Comparison of ENCODE assay signal across 26 mouse cellular contexts in genomic region chr2:168557035-168557434, GRCm38 (mm10). TPM values are rescaled to one million over a fixed set of nuclear protein-coding genes. Genes with fewer than 3 reads are reported as not detected.
A peak's percentile ranks its signal among the peaks of the same experiment; 100 is the strongest.
DNase-seq lines count a peak whose midpoint lies in the region; ATAC-seq lines count a peak whose summit lies in the region.
"Had no signal": no experiment of that assay in that cellular context is flagged by ENCODE, and none has a peak within 500 bp of the region (broad histone marks: within the 10 kb centered on the region; RNA-seq: fewer than 3 reads in every experiment).

No protein-coding gene starts in this region.

- 60% methylated on average over 8 of the region's 8 CpGs for WGBS in heart, embryonic 16.5 days

- H3K27ac ChIP-seq in heart, embryonic 16.5 days (ENCODE audit: low read length): no peak overlapping the region
- H3K27ac ChIP-seq: forebrain, embryonic 12.5 days; forebrain, embryonic 15.5 days; intestine, embryonic 15.5 days had no signal

- H3K9me3 ChIP-seq in heart, embryonic 16.5 days (replicated peaks; ENCODE audit: control insufficient read depth, low read length): no peaks in the 10 kb centered on the region
- H3K9me3 ChIP-seq: embryonic facial prominence, embryonic 12.5 days; embryonic facial prominence, embryonic 15.5 days; forebrain, embryonic 12.5 days; forebrain, embryonic 15.5 days; hindbrain, embryonic 10.5 days; hindbrain, embryonic 13.5 days; intestine, embryonic 15.5 days; kidney, embryonic 15.5 days had no signal

- peaks cover 47% of the 10 kb centered on the region for H3K4me1 ChIP-seq in heart, embryonic 16.5 days (ENCODE audit: control insufficient read depth, insufficient read depth, low read length)

- 0 out of 2 replicates have a peak overlapping the region, but pooled peaks have one; percentile 33 for H3K4me2 ChIP-seq in heart, embryonic 16.5 days (ENCODE audit: low read depth, low read length)
- H3K4me2 ChIP-seq: embryonic facial prominence, embryonic 12.5 days; embryonic facial prominence, embryonic 15.5 days; forebrain, embryonic 12.5 days; forebrain, embryonic 15.5 days; heart, embryonic 11.5 days; hindbrain, embryonic 13.5 days; kidney, embryonic 15.5 days had no signal

- no peaks in the 10 kb centered on the region for H3K27me3 ChIP-seq in heart, embryonic 16.5 days (ENCODE audit: control insufficient read depth, insufficient read depth, low read length)
- H3K27me3 ChIP-seq: forebrain, embryonic 15.5 days; intestine, embryonic 15.5 days; Patski had no signal

- H3K4me3 ChIP-seq in heart, embryonic 16.5 days (ENCODE audit: low read length): no peak overlapping the region
- H3K4me3 ChIP-seq: embryonic facial prominence, embryonic 12.5 days; embryonic facial prominence, embryonic 15.5 days; forebrain, embryonic 12.5 days; forebrain, embryonic 15.5 days; hindbrain, embryonic 10.5 days; hindbrain, embryonic 13.5 days; intestine, embryonic 15.5 days; kidney, embryonic 15.5 days had no signal

- ATAC-seq in heart, embryonic 16.5 days (replicated peaks; ENCODE audit: extremely low read depth, insufficient read depth, low FRiP score): no peak
- peak; percentile 58 for ATAC-seq in CD4-positive, CD25-positive, alpha-beta regulatory T cell, adult 4 months
- no peak for ATAC-seq in erythroid progenitor cell, adult 5-6 weeks (replicated peaks; ENCODE audit: low FRiP score, poor library complexity, severe bottlenecking)
- ATAC-seq: forebrain, embryonic 15.5 days; hindbrain, embryonic 16.5 days; Patski had no signal

- DNase-seq in heart, postnatal 10 days: no peak
- peak; percentile 73 for DNase-seq in induced T-regulatory cell, adult 2 months (ENCODE audit: low read depth)
- DNase-seq in MN1 (ENCODE audit: low spot score): no peak
- no peak for DNase-seq in cerebellum, postnatal 10 days
- DNase-seq: adrenal gland, adult 8-10 months; adrenal gland, postnatal 25 days; cerebellum, adult 18-20 months; cerebellum, adult 9-10 months; cerebellum, postnatal 25 days; gastrocnemius, postnatal 14 days; kidney, adult 11 months; kidney, adult 8-10 months had no signal

- no peak overlapping the region for H3K9ac ChIP-seq in heart, embryonic 16.5 days (ENCODE audit: low read length)
- H3K9ac ChIP-seq: embryonic facial prominence, embryonic 12.5 days; embryonic facial prominence, embryonic 15.5 days; forebrain, embryonic 15.5 days; hindbrain, embryonic 13.5 days; intestine, embryonic 15.5 days; kidney, embryonic 15.5 days had no signal

- no peaks in the 10 kb centered on the region for H3K36me3 ChIP-seq in heart, embryonic 16.5 days (ENCODE audit: control insufficient read depth, insufficient read depth)
- H3K36me3 ChIP-seq: embryonic facial prominence, embryonic 12.5 days; embryonic facial prominence, embryonic 15.5 days; forebrain, embryonic 12.5 days; forebrain, embryonic 15.5 days; hindbrain, embryonic 10.5 days; hindbrain, embryonic 13.5 days; intestine, embryonic 15.5 days; kidney, embryonic 15.5 days had no signal

- intact Hi-C loops in heart, postnatal 10 days (cut with DNase I): no loop called here

RNA-seq across cellular contexts. Expression of gene Nfatc2, which starts 44.4 kb away (rescaled TPM):
- polyA plus RNA-seq in heart, embryonic 16.5 days (2015; fragmentation: Nextera tagmentation; extraction: Ambion mirVana): 10.0 and 10.9 TPM in 2 replicates
- 10 to 100 TPM; 16.3 to 21.3 TPM for total RNA-seq in heart, postnatal 10 days (2021)
- 10 to 100 TPM; 20.9 to 22.6 TPM for polyA plus RNA-seq in CD4-positive, CD25-positive, alpha-beta regulatory T cell, adult 4 months (2017; shearing (Covaris generic))
- total RNA-seq in erythroid progenitor cell, adult 5-6 weeks (2015; ENCODE audit: low replicate concordance): 2.5 and 3.8 TPM in 2 replicates
- total RNA-seq in erythroid progenitor cell, adult 5-6 weeks (2017; ENCODE audit: low replicate concordance): 0.13 and 0.61 TPM in 2 replicates
